Mouse (Mus musculus) ES-E14 (cell line): ENCODE measurements around the gene Snta1. TPM values are rescaled to one million over a fixed set of nuclear protein-coding genes. Genes with fewer than 3 reads are reported as not detected.

Source experiments
- DNase-seq: peaks from one replicate; pipeline ENCODE4 v3.0.0-alpha.2; 2013; ENCODE audit warnings: low read depth, low spot score
- H3K27ac ChIP-seq: 2 replicates; pipeline ENCODE4 v1.5.1; 2012; ENCODE audit warnings: low read depth, mild to moderate bottlenecking, low read length, moderate library complexity, mixed read lengths; ENCODE audit not compliant: poor library complexity, insufficient read depth, severe bottlenecking
- H3K36me3 ChIP-seq: 2 replicates; pipeline ENCODE4 v1.6.1; 2012; ENCODE audit warnings: mild to moderate bottlenecking, low read length, moderate library complexity, mixed read lengths; ENCODE audit not compliant: control insufficient read depth, poor library complexity, insufficient read depth, severe bottlenecking
- H3K4me1 ChIP-seq, 2 experiments: fragments of 150-350 bp in 1 of 2; sonication (generic) in 1 of 2; 2 replicates each; pipeline ENCODE4 v1.6.1; 2012; ENCODE audit warnings: low read length in 2 of 2, mild to moderate bottlenecking in 1 of 2, mixed read lengths in 1 of 2; ENCODE audit not compliant: control insufficient read depth in 2 of 2, insufficient read depth in 2 of 2, poor library complexity in 1 of 2
- H3K4me3 ChIP-seq, 2 experiments: fragments of 150-350 bp in 1 of 2; sonication (generic) in 1 of 2; 2 replicates each; pipeline ENCODE4 v1.5.1; 2012; ENCODE audit warnings: low read length in 2 of 2, low read depth in 1 of 2, mild to moderate bottlenecking in 1 of 2, mixed read lengths in 1 of 2; ENCODE audit not compliant: insufficient read depth in 1 of 2, poor library complexity in 1 of 2, severe bottlenecking in 1 of 2
- H3K9ac ChIP-seq: 2 replicates; pipeline ENCODE4 v1.6.1; 2012; ENCODE audit warnings: low read depth, mild to moderate bottlenecking, low read length, mixed read lengths; ENCODE audit not compliant: poor library complexity, insufficient read depth, severe bottlenecking
- H3K9me3 ChIP-seq: fragments of 150-350 bp; sonication (generic); 2 replicates; pipeline ENCODE4 v1.6.1; 2012; ENCODE audit warnings: low read depth, mild to moderate bottlenecking, low read length; ENCODE audit not compliant: control insufficient read depth, insufficient read depth
- CHD2 ChIP-seq: IDR thresholded peaks from 2 replicates; pipeline ENCODE4 v1.6.1; 2014; ENCODE audit warnings: mild to moderate bottlenecking, low read depth, low read length, inconsistent platforms
- HCFC1 ChIP-seq: IDR thresholded peaks from 2 replicates; pipeline ENCODE4 v1.6.1; 2012; ENCODE audit warnings: low read length, inconsistent platforms, borderline replicate concordance; ENCODE audit not compliant: insufficient read depth
- MAFK ChIP-seq: IDR thresholded peaks from 2 replicates; pipeline ENCODE4 v1.6.1; 2014; ENCODE audit warnings: mild to moderate bottlenecking, low read depth, low read length, inconsistent platforms; ENCODE audit not compliant: insufficient read depth
- ZC3H11A ChIP-seq: IDR thresholded peaks from 2 replicates; pipeline ENCODE4 v1.6.1; 2012; ENCODE audit warnings: low read depth, mild to moderate bottlenecking, inconsistent platforms, low read length, borderline replicate concordance
- ZNF384 ChIP-seq: IDR thresholded peaks from 2 replicates; pipeline ENCODE4 v1.6.1; 2012; ENCODE audit warnings: low read depth, low read length, inconsistent platforms
- in situ Hi-C, 2 experiments: fragments of 600-800 bp; cut with MboI; formaldehyde crosslinking; loops; one replicate each; pipeline ENCODE4 v1.15.1; 2025; ENCODE audit warnings: low sequenced_read_pairs in 2 of 2, inconsistent platforms in 1 of 2; ENCODE audit not compliant: unreplicated experiment in 2 of 2
- total RNA-seq: library from RNA; depleted of rRNA; stranded (reverse); fragments of 300-350 nt; gene quantifications from 2 replicates; pipeline ENCODE4 v1.2.3, GENCODE M21; 2012; rRNA removed

The Snta1 gene
- total RNA-seq, result 11.3 and 18.6 TPM in 2 replicates

- Histone ChIP-seq H3K4me3 (peak within 1 kb of the TSS; percentile 89 to 90), H3K27ac (no peak within 1 kb of the TSS; the same call in 1 of the 2 replicates), H3K4me1 (no peaks in the 10 kb centered on the region), H3K36me3 (0 out of 2 replicates have a peak, but pooled peaks cover 2% of the 10 kb centered on the region), H3K9me3 (0 out of 2 replicates have a peak, but pooled peaks cover 4% of the 10 kb centered on the region), H3K9ac (peak within 1 kb of the TSS; percentile 81)
- peak; percentile 81 for DNase-seq
- in situ Hi-C loops, result no loop called here
- TF ChIP-seq HCFC1 (no peak), MAFK (no peak), CHD2 (no peak), ZC3H11A (no peak), ZNF384 (no peak)
These were observed at the start of gene Snta1 for GRCm38 (mm10) chr2:154407643-154408445. TSS of gene Snta1 (minus strand) at chr2:154408099.

GRCm38 (mm10) chr2:154456621-154457020, 48.7 kb upstream of the Snta1 start:
- Histone ChIP-seq H3K27ac (no peak overlapping the region), H3K36me3 (no peaks in the 10 kb centered on the region), H3K9ac (no peak overlapping the region), H3K4me1 (peaks cover 2 to 10% of the 10 kb centered on the region in 2 experiments), H3K4me3 (no peak overlapping the region), H3K9me3 (no peaks in the 10 kb centered on the region)
- DNase-seq, result no peak
- TF ChIP-seq ZC3H11A (no peak), MAFK (no peak), ZNF384 (no peak), CHD2 (no peak), HCFC1 (no peak)
- in situ Hi-C loops, result no loop called here

- DNase-seq, result no peak
- Histone ChIP-seq H3K9me3 (no peaks in the 10 kb centered on the region), H3K4me1 (peaks cover 6 to 7% of the 10 kb centered on the region in 2 experiments), H3K9ac (no peak overlapping the region), H3K36me3 (no peaks in the 10 kb centered on the region), H3K27ac (no peak overlapping the region), H3K4me3 (no peak overlapping the region)
- in situ Hi-C loops, result no loop called here
- TF ChIP-seq HCFC1, result no peak
- no peak for TF ChIP-seq ZNF384
- TF ChIP-seq ZC3H11A, result no peak
- no peak for TF ChIP-seq MAFK
- TF ChIP-seq CHD2, result no peak
These were observed 47.9 kb upstream of the Snta1 start for GRCm38 (mm10) chr2:154455776-154456175.

- no peak for DNase-seq
- Histone ChIP-seq H3K9me3 (no peaks in the 10 kb centered on the region), H3K4me3 (no peak overlapping the region), H3K36me3 (no peaks in the 10 kb centered on the region; the same call in 1 of the 2 replicates), H3K27ac (no peak overlapping the region), H3K9ac (no peak overlapping the region), H3K4me1 (peaks cover 6 to 11% of the 10 kb centered on the region in 2 experiments)
- in situ Hi-C loops, result no loop called here
- TF ChIP-seq ZNF384 (no peak), ZC3H11A (no peak), CHD2 (no peak), HCFC1 (no peak)
These were observed 46.7 kb upstream of the Snta1 start for GRCm38 (mm10) chr2:154454605-154455004.

GRCm38 (mm10) chr2:154454099-154454498, 46.2 kb upstream of the Snta1 start:
- Histone ChIP-seq H3K9me3 (no peaks in the 10 kb centered on the region), H3K27ac (no peak overlapping the region), H3K36me3 (no peaks in the 10 kb centered on the region; the same call in 1 of the 2 replicates), H3K9ac (no peak overlapping the region), H3K4me3 (no peak overlapping the region), H3K4me1 (peaks cover 6 to 8% of the 10 kb centered on the region in 2 experiments)
- in situ Hi-C loops, result no loop called here
- TF ChIP-seq CHD2 (no peak), ZC3H11A (no peak), HCFC1 (no peak), MAFK (no peak), ZNF384 (no peak)
- DNase-seq, result no peak
